Mouse (Mus musculus) adipocyte (in vitro differentiated cells): ENCODE data around the gene Sdr42e1.

Source experiments
- DNase-seq: peaks from one replicate; pipeline ENCODE4 v3.0.0-alpha.2; 2016; ENCODE audit warnings: low spot score

The Sdr42e1 gene

DNA sequence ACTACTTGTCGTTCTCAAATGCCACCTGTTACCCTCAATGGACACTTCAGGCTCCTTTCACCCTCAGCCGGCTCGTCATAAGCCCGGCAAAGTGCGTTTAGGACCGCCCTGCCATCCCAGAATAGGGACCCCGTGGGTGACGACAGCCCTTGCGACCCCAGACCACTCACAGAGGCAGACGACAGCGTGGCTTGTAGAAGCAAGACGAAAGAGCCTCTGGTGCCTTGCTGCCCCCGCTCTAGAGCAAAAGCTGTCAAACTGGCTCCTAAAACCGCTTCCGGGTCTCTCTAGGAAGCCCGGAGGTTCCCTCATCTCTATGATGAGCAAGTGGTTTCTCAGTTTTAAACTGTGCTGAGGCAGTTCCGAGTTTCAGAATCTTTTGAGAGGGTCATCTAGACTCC is at the start of gene Sdr42e1:
Sdr42e1 (minus strand) TSS at position 260 of the 401 bp plus-strand sequence.
- no peak for DNase-seq

DNA sequence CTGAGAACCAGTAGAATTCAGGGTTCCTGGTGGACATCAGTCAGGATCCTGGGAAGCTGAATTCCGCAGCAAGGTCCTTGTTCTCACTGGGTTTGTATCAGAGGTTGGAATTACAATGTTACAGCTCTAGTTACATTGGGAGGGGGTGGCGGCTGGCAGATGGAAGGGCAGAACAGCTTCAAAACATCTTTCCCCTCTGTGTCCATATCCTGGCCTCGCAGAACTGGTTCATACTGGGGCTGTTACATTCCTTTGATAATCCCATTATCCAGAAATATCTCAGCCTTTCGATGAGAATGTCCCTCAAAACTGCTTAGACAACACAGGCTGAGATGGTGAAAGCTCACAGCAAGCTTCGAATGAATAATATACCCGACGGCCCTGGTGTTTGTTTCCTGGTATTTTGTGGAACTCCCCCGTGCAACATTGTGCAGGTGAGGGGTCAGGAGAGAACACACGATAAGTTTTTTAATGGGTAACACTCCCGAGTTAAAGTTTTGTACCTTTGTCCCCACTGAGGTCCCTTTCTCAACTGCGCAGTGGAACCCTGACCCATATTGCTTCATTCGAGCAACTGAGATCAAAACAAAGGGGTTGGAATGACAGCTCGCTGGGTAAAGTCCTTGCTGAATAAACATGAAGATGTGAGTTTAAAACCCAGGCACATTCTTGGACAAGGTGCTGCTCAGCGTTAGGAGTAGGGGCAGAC is 44.8 kb upstream of the Sdr42e1 start:
- no peak for DNase-seq

- DNase-seq = no peak
These were observed 42.4 kb upstream of the Sdr42e1 start for GRCm38 (mm10) chr8:117715896-117716295.

- DNase-seq = no peak
These were observed 41.1 kb upstream of the Sdr42e1 start for GRCm38 (mm10) chr8:117714604-117715003.

DNA sequence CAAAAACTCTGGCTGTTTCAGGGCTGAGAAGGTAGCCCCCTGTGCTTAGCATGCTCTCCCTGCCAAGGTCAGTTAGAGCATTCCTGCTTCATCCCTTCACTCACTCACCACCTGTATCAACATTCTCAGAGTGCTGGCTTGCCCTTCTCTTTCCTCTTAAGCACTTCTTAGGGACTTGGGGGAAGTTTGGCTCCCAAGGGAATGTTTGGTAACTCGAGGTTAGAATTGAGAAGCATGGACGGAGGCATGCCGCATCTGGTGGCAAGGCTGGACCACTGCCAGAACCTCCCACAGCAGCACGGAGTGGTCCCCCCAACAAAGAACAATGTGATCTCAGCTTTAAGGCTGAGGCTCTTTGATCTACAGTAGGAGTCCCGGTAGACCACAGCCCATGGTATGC is 38.7 kb upstream of the Sdr42e1 start:
- no peak for DNase-seq

GRCm38 (mm10) chr8:117706141-117706540 is 32.7 kb upstream of the Sdr42e1 start:
- no peak for DNase-seq

DNA sequence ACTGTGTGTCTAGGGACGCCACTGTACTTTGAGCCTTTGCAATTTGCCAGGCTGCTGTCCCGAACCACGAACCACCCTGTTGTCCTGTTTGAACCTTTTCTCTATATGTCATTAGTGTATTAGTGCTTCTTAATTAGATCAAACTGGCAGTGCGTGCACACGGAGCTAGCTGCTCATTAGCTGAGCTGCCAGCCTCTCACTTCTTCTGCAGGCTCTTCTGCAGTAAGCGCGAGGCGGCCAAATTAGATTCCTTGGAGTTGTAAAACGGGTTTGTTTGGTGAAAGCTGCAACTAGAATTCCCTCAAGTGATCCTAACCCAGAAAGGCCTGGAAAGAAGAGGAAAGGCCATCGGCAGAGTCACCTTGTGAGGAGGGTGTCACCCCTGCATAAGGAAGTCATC is 29.2 kb upstream of the Sdr42e1 start:
- DNase-seq = no peak

GRCm38 (mm10) chr8:117701859-117702258 is 28.4 kb upstream of the Sdr42e1 start, which contains the start of gene Hsd17b2:
TSS of gene Hsd17b2 (plus strand) at chr8:117701904.
- DNase-seq = no peak

DNA sequence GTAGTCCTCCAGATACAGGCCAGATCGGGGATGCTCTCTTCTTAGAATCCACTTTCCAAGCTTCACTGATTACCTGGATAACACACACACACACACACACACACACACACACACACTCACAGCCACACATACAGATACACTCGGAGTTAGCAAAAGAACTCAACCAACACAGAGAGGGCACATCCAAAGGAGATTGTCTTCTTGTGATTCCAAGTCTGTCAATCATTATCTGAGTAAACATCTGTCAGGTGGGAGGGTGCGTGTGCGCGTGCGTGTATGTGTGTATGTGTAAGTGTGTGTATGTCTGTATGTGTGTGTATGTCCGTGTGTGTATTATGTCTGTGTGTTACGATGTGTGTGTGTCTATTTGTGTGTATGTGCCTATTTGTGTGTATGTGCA is 27.8 kb upstream of the Sdr42e1 start:
- DNase-seq = no peak

DNA sequence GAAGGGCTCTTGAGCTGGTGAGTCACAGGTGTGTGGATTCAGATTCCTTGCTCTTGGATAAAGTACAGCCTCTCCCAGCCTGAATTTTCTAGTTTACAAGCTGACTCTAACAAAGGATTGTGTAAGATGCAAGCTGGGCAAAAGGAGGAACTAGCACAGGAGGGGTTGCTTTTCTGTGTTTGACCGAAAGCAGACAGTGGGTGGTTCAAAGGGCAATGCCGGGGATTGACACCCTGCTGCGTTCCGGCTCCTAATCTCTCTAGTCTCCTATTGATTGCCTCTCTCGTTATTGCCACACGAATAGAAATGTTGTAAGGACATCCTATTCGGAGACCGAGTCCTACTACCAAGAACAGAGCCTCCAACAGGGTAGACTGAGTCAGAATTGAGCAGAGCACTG is 27.2 kb upstream of the Sdr42e1 start:
- DNase-seq = no peak

GRCm38 (mm10) chr8:117697248-117697647 is 23.8 kb upstream of the Sdr42e1 start:
- DNase-seq = peak; percentile 10

- DNase-seq = no peak
These were observed 22.1 kb upstream of the Sdr42e1 start for GRCm38 (mm10) chr8:117695636-117696035.

- DNase-seq = no peak
These were observed 18.6 kb upstream of the Sdr42e1 start for GRCm38 (mm10) chr8:117692131-117692530.

- no peak for DNase-seq
These were observed 14.4 kb upstream of the Sdr42e1 start for GRCm38 (mm10) chr8:117687890-117688289.

- DNase-seq = no peak
These were observed 11.0 kb upstream of the Sdr42e1 start for GRCm38 (mm10) chr8:117684504-117684903.

DNA sequence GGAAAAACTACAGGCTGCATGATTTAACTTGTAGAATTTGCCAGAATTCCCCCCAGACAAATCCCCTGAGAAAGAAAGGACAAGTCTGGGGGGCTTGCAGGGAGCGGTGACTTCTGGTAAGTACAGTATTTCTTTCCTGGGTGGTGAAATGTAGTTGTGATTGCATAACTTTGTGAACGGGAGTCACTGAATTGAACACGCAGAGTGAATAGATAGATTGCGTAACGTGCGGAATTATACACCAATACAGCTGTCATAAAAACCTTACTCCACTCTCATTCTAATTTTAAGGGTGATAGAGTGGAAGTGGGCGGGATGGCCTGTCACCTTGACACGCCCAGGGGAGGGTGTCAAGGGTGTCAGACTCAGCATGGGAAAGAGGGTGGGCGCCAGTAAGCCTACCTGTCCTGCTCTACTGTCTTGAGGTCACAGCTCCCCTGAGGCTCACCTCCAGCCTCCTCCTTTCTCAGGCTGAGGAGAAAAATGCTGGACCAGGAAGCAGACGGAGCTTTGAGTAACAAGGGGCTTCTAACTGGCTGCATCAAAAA is 10.5 kb upstream of the Sdr42e1 start:
- no peak for DNase-seq

- DNase-seq = no peak
These were observed 5.2 kb upstream of the Sdr42e1 start for GRCm38 (mm10) chr8:117678650-117679049.

GRCm38 (mm10) chr8:117677011-117677410 is 3.5 kb upstream of the Sdr42e1 start:
- DNase-seq = no peak

DNA sequence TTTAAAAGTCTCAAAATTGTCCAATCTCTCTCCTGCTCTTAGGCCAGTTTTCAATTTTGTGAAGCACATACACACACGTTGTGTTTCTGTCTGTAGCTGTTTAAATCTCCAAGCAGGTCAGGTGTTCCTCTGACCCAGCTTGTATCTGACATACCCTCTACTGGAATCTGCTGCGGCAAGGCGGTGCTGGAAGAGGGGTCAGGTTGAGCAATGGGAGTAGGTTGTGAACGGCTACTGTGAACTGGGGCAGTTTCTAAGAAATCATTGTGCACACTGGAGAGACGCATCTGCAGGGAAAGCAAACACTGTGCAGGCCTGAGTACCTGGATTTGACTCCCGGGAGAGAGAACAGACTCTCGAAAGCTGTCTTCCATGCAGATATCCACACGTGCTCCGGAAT is 3.0 kb upstream of the Sdr42e1 start:
- no peak for DNase-seq

- DNase-seq = no peak
These were observed 1.7 kb upstream of the Sdr42e1 start for GRCm38 (mm10) chr8:117675171-117675570.

DNA sequence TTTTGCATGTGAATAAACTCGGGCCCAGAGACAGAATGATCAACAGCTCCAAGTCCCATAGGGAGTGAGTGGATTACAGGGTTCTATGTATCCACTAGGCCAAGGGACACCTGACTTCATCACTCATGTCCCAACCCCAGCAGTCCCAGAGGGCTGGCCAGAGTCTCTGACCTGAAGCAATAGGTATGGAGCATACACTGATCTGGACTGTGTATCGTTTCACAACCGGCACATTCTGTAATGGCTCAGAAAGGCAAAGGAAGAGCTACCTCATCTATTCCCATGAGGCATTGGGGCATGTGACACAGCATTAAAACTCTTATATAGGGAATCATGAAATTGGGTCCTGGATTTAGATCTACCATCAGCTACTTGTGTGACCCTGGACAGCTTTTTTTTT is 931 bp downstream of the Sdr42e1 start:
- DNase-seq = no peak

DNA sequence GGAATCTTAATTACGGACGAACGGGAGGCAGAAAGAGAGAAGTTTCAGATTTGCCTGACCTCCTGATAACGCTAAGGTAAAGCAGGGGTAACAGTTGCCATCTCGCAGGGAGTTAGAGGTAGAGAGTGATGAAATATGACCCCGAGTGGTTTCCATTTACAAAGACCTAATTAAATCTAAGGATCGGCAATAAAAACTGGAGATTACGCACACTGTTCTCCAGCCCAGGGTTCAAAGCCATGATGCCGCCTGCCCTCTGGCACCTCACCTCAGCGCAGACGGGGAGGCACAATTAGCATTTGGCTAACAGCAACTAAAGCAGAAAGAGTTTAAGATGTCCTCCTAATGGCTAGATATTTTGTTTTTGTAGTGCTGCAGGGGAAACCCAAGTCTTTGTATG is 3.0 kb downstream of the Sdr42e1 start:
- no peak for DNase-seq

DNA sequence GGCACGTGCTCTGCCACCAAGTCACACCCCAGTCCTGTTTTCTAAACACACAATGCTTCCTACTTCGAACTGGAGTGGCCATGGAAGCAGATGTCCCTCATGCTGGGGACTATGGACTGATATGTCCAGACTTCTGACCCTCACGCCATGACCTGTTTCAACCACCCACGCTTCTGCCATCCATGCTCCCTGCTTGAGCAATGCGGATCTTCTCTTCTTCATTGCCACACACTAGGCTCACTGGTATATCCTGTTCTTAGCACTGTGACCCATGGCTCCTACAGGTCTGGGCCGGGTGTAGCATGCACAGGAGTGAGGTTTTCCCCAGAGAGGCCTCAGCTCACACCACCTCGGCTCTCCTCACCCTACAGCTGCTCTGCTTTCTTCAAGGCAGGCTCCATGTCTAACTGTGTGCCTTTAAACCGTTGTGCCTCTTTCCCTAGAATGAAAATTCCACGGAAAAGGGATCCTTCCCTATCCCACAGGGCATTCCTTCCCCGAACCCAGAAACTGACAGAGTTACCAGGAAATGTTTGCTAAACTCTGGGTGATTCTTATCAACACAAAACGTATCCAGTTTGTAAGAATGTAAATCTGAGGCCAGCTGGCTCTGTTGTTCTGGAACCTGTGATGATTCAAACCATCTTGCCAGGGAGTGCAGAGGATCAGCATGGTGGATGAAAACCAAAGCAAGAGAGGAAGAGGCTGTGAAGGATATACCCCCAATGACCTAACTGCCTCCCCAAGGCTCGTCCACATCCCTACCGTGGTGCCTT is 6.0 kb downstream of the Sdr42e1 start:
- DNase-seq = no peak
